Mouse (Mus musculus): ENCODE data around the gene Hoxb4. TPM values are rescaled to one million over a fixed set of nuclear protein-coding genes. Genes with fewer than 3 reads are reported as not detected.

Gene Hoxb4
- total and polyA plus RNA-seq, 2 experiments from 2014 or later: 0.66 TPM; not detected in 1

DNA sequence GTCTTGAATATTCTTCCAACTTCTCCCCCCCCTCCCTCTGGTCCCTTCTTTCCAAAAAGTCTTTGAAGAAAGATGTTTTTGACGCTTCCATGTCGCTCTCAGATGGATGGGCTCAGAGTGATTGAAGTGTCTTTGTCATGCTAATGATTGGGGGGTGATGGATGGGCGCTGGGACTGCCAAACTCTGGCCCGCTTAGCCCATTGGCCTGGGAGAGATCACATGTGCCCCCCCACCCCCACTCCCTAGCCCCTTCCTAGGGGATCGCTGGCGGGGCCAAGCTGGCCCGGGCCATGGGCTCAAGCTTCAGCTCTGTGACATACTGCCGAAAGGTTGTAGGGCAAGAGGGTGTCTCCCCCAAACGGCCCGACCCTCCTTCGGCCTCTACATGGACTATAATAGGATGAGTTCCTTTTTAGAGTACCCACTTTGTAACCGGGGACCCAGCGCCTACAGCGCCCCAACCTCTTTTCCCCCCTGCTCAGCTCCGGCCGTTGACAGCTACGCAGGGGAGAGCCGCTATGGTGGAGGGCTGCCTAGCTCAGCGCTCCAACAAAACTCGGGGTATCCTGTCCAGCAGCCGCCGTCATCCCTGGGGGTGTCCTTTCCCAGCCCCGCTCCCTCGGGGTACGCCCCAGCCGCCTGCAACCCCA is 47.5 kb downstream of the Hoxb4 start, which contains the start of gene Hoxb1:
TSS of gene Hoxb1 (plus strand) at position 312 of the 651 bp plus-strand sequence.
- ATAC-seq (ENCODE audit: low FRiP score): no peak
- under 1% methylated on average over 26 of the region's 26 CpGs for WGBS
- Histone ChIP-seq H3K27ac (ENCODE audit: low read depth, low read length) (no peak within 1 kb of the TSS), H3K27me3 (ENCODE audit: insufficient read depth, low read length) (peaks cover 86% of the 10 kb centered on the region), H3K4me3 (ENCODE audit: low read depth, low read length) (no peak within 1 kb of the TSS), H3K9ac (replicated peaks; ENCODE audit: low read length, poor library complexity, severe bottlenecking) (no peak within 1 kb of the TSS), H3K9me3 (ENCODE audit: low read length) (no peaks in the 10 kb centered on the region), H3K4me2 (ENCODE audit: low read depth, low read length, poor library complexity, severe bottlenecking) (no peak within 1 kb of the TSS), H3K36me3 (ENCODE audit: insufficient read depth, low read length) (no peaks in the 10 kb centered on the region), H3K4me1 (ENCODE audit: insufficient read depth, low read length) (no peaks in the 10 kb centered on the region)
- no peak for TF ChIP-seq CTCF (IDR thresholded peaks at IDR 0.05)
- no peak for DNase-seq (ENCODE audit: low spot score)

DNA sequence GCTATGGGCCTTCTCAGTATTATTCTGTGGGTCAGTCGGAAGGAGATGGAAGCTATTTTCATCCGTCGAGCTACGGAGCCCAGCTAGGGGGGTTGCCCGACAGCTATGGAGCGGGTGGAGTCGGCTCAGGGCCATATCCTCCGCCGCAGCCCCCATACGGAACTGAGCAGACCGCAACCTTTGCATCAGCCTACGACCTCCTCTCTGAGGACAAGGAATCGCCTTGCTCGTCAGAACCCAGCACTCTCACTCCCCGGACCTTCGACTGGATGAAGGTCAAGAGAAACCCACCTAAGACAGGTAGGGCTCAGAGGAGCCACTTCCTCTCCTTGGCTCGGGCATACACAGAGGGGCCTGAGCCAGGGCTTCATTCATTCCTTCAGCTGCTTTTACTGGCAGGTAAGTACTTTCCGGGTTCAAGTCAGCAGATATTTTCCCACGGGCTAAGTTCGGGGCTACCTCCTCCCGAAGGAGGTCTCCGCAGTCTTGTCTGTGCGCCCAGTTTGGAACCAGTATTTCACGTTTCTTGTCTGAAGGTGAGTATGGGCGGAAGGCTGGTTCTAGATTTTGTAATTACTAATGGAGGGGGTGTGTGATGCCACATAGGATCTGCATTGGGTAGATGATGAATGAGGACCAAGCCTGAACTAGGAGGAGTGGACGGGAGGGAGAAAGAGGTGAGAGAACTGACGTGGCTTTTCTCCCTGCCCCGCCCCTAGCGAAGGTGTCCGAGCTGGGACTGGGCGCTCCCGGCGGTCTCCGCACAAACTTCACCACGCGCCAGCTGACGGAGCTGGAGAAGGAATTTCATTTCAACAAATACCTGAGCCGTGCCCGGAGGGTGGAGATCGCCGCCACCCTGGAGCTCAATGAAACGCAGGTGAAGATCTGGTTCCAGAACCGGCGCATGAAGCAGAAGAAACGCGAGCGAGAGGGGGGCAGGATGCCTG is 48.3 kb downstream of the Hoxb4 start:
- no peak overlapping the region for H3K4me3 ChIP-seq (ENCODE audit: low read depth, low read length)
- no peaks in the 10 kb centered on the region for H3K9me3 ChIP-seq (ENCODE audit: low read length)
- H3K27ac ChIP-seq (ENCODE audit: low read depth, low read length): no peak overlapping the region
- TF ChIP-seq CTCF (IDR thresholded peaks at IDR 0.05): no peak
- peaks cover 88% of the 10 kb centered on the region for H3K27me3 ChIP-seq (ENCODE audit: insufficient read depth, low read length)
- 2% methylated on average over 44 of the region's 47 CpGs for WGBS
- H3K9ac ChIP-seq (replicated peaks; ENCODE audit: low read length, poor library complexity, severe bottlenecking): no peak overlapping the region
- no peak for DNase-seq (ENCODE audit: low spot score)
- no peak overlapping the region for H3K4me2 ChIP-seq (ENCODE audit: low read depth, low read length, poor library complexity, severe bottlenecking)
- no peaks in the 10 kb centered on the region for H3K36me3 ChIP-seq (ENCODE audit: insufficient read depth, low read length)
- no peaks in the 10 kb centered on the region for H3K4me1 ChIP-seq (ENCODE audit: insufficient read depth, low read length)
- ATAC-seq (ENCODE audit: low FRiP score): no peak

DNA sequence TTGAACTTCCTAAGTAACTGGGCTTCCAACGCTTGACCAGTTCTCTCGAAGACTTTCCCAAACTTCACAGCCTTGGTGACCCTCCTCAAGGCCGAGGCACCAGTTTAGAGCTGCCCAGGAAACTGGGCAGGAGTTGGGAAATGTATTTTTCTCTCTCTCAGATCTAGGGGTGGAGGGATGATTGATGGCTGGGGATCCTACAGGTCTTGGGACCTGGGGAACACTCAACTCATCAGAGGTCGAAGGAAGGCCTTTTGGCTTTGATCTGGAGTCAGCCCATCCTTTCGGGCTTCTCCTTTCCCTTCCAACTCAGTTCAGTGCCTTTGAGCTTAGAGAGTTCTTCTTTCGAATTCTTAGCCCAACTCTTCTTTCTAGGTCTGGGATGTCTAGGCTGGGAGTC is 49.1 kb downstream of the Hoxb4 start:
- Histone ChIP-seq H3K4me1 (ENCODE audit: insufficient read depth, low read length) (no peaks in the 10 kb centered on the region), H3K9me3 (ENCODE audit: low read length) (no peaks in the 10 kb centered on the region), H3K36me3 (ENCODE audit: insufficient read depth, low read length) (no peaks in the 10 kb centered on the region), H3K27ac (ENCODE audit: low read depth, low read length) (no peak overlapping the region), H3K9ac (replicated peaks; ENCODE audit: low read length, poor library complexity, severe bottlenecking) (no peak overlapping the region), H3K27me3 (ENCODE audit: insufficient read depth, low read length) (peaks cover 88% of the 10 kb centered on the region), H3K4me3 (ENCODE audit: low read depth, low read length) (no peak overlapping the region), H3K4me2 (ENCODE audit: low read depth, low read length, poor library complexity, severe bottlenecking) (no peak overlapping the region)
- no peak for TF ChIP-seq CTCF (IDR thresholded peaks at IDR 0.05)
- 11% methylated on average over 6 of the region's 6 CpGs for WGBS
- ATAC-seq (ENCODE audit: low FRiP score) (no peak), DNase-seq (ENCODE audit: low spot score) (no peak)

DNA sequence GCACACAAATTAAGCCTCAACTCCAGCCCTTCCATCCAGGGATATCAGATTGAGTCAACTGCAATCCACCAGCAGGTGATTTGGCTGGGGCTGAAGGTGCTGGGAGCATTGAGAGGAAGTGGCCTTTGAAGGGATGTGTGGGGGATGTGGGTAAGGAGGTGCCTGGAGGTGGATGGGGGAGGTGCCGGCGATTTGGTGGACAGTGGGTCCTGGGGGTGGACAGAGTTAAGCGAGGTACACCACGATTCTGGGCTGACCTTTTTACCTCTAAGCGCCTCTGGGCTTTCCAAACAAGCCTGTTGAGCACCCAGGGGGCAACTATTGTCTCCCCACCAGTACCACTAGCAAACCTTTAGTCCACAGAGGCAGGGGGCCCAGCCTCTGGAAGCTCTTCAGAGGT is 50.6 kb downstream of the Hoxb4 start:
- WGBS: 4% methylated on average over 5 of the region's 5 CpGs
- Histone ChIP-seq H3K4me1 (ENCODE audit: insufficient read depth, low read length) (no peaks in the 10 kb centered on the region), H3K4me3 (ENCODE audit: low read depth, low read length) (no peak overlapping the region), H3K36me3 (ENCODE audit: insufficient read depth, low read length) (no peaks in the 10 kb centered on the region), H3K9ac (replicated peaks; ENCODE audit: low read length, poor library complexity, severe bottlenecking) (no peak overlapping the region), H3K27me3 (ENCODE audit: insufficient read depth, low read length) (peaks cover 88% of the 10 kb centered on the region), H3K9me3 (ENCODE audit: low read length) (no peaks in the 10 kb centered on the region), H3K27ac (ENCODE audit: low read depth, low read length) (no peak overlapping the region), H3K4me2 (ENCODE audit: low read depth, low read length, poor library complexity, severe bottlenecking) (no peak overlapping the region)
- DNase-seq (ENCODE audit: low spot score): no peak
- no peak for TF ChIP-seq CTCF (IDR thresholded peaks at IDR 0.05)
- no peak for ATAC-seq (ENCODE audit: low FRiP score)

DNA sequence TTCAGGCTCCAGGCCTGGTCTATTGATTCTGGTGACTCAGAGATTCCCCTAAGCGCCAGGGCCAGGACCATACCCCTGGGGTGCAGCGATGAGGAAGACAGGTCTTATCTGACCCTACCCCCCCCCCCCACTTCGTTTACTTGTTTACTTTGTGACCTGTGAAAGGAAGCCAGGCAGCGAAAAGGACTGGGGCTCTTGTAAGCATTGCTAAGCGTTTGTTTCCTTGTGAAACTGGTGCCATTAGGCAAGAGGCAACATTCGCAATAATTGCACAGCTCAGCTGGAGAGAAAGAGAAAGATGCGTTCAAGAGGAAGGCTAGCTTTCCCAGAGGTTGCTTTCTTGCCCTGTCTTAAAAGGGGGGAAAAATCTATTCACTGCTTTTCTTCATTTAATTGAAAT is 51.1 kb downstream of the Hoxb4 start:
- H3K27me3 ChIP-seq (ENCODE audit: insufficient read depth, low read length): peaks cover 88% of the 10 kb centered on the region
- no peak for ATAC-seq (ENCODE audit: low FRiP score)

More for the DNA sequence above, 51.1 kb downstream of the Hoxb4 start:
- Histone ChIP-seq H3K9ac (replicated peaks; ENCODE audit: low read length, poor library complexity, severe bottlenecking) (no peak overlapping the region), H3K4me2 (ENCODE audit: low read depth, low read length, poor library complexity, severe bottlenecking) (no peak overlapping the region), H3K9me3 (ENCODE audit: low read length) (no peaks in the 10 kb centered on the region), H3K36me3 (ENCODE audit: insufficient read depth, low read length) (no peaks in the 10 kb centered on the region), H3K4me1 (ENCODE audit: insufficient read depth, low read length) (no peaks in the 10 kb centered on the region), H3K27ac (ENCODE audit: low read depth, low read length) (no peak overlapping the region), H3K4me3 (ENCODE audit: low read depth, low read length) (no peak overlapping the region)
- no peak for TF ChIP-seq CTCF (IDR thresholded peaks at IDR 0.05)
- 12% methylated on average over 7 of the region's 7 CpGs for WGBS
- no peak for DNase-seq (ENCODE audit: low spot score)

MicroRNAs within 50 kb of the gene (microRNA counts, 519-probe panel; counts per million panel counts)
- microRNA mmu-miR-10a: 2,177 counts per million, percentile 65 among the panel's probes with 10 or more counts

Small RNAs within 50 kb of the gene (microRNA-seq; reads per million reads assigned to microRNA genes)
- gene Mir10a (ENCODE audit: borderline number of aligned reads): 511 reads per million, percentile 65 among the genes with 10 or more reads in this experiment

Other genes starting within 250 kb of the Hoxb4 start
- gene Atp5g1, start 242.6 kb upstream of the Hoxb4 start, total RNA-seq (2014; rRNA removed): 469 and 710 TPM in 2 replicates
- 984 and 1,088 TPM in 2 replicates for gene Atp5g1, start 242.6 kb upstream of the Hoxb4 start, polyA plus RNA-seq (2015; fragmentation: Nextera tagmentation; extraction: Ambion mirVana)
- gene Calcoco2, start 206.3 kb upstream of the Hoxb4 start, total RNA-seq (2014; rRNA removed): not detected in 2 replicates
- gene Calcoco2, start 206.3 kb upstream of the Hoxb4 start, polyA plus RNA-seq (2015; fragmentation: Nextera tagmentation; extraction: Ambion mirVana): not detected in 2 replicates
- gene Ttll6, start 184.5 kb upstream of the Hoxb4 start, total RNA-seq (2014; rRNA removed): 0.16 and 0.38 TPM in 2 replicates
- gene Ttll6, start 184.5 kb upstream of the Hoxb4 start, polyA plus RNA-seq (2015; fragmentation: Nextera tagmentation; extraction: Ambion mirVana): 0.16 and 0.39 TPM in 2 replicates
- gene Hoxb13, start 124.0 kb upstream of the Hoxb4 start, total RNA-seq (2014; rRNA removed): not detected in 2 replicates
- gene Hoxb13, start 124.0 kb upstream of the Hoxb4 start, polyA plus RNA-seq (2015; fragmentation: Nextera tagmentation; extraction: Ambion mirVana): not detected in 2 replicates
- not detected in 2 replicates for gene Hoxb9, start 46.8 kb upstream of the Hoxb4 start, total RNA-seq (2014; rRNA removed)
- gene Hoxb9, start 46.8 kb upstream of the Hoxb4 start, polyA plus RNA-seq (2015; fragmentation: Nextera tagmentation; extraction: Ambion mirVana): not detected in 2 replicates
- 3.4 TPM in 1 of 2 replicates, not detected in the other for gene Hoxb8, start 36.4 kb upstream of the Hoxb4 start, total RNA-seq (2014; rRNA removed)
- gene Hoxb8, start 36.4 kb upstream of the Hoxb4 start, polyA plus RNA-seq (2015; fragmentation: Nextera tagmentation; extraction: Ambion mirVana): not detected in 2 replicates
- 0.19 TPM in 1 of 2 replicates, not detected in the other for gene Hoxb7, start 31.6 kb upstream of the Hoxb4 start, total RNA-seq (2014; rRNA removed)
- not detected in 2 replicates for gene Hoxb7, start 31.6 kb upstream of the Hoxb4 start, polyA plus RNA-seq (2015; fragmentation: Nextera tagmentation; extraction: Ambion mirVana)
- 0.22 TPM in 1 of 2 replicates, not detected in the other for gene Hoxb6, start 25.8 kb upstream of the Hoxb4 start, total RNA-seq (2014; rRNA removed)
- not detected in 2 replicates for gene Hoxb6, start 25.8 kb upstream of the Hoxb4 start, polyA plus RNA-seq (2015; fragmentation: Nextera tagmentation; extraction: Ambion mirVana)
- 1.5 TPM in 1 of 2 replicates, not detected in the other for gene Hoxb5, start 14.9 kb upstream of the Hoxb4 start, total RNA-seq (2014; rRNA removed)
- gene Hoxb5, start 14.9 kb upstream of the Hoxb4 start, polyA plus RNA-seq (2015; fragmentation: Nextera tagmentation; extraction: Ambion mirVana): not detected in 2 replicates
- 0.94 and 9.2 TPM in 2 replicates for gene Hoxb3, start 5.1 kb downstream of the Hoxb4 start, total RNA-seq (2014; rRNA removed)
- gene Hoxb3, start 5.1 kb downstream of the Hoxb4 start, polyA plus RNA-seq (2015; fragmentation: Nextera tagmentation; extraction: Ambion mirVana): not detected in 2 replicates
- 0.52 and 1.2 TPM in 2 replicates for gene Hoxb2, start 32.3 kb downstream of the Hoxb4 start, total RNA-seq (2014; rRNA removed)
- not detected in 2 replicates for gene Hoxb2, start 32.3 kb downstream of the Hoxb4 start, polyA plus RNA-seq (2015; fragmentation: Nextera tagmentation; extraction: Ambion mirVana)
- gene Hoxb1, start 47.5 kb downstream of the Hoxb4 start, total RNA-seq (2014; rRNA removed): not detected in 2 replicates
- gene Hoxb1, start 47.5 kb downstream of the Hoxb4 start, polyA plus RNA-seq (2015; fragmentation: Nextera tagmentation; extraction: Ambion mirVana): not detected in 2 replicates
- gene Skap1, start 146.3 kb downstream of the Hoxb4 start, total RNA-seq (2014; rRNA removed): 1.0 and 2.8 TPM in 2 replicates
- 2.0 and 3.2 TPM in 2 replicates for gene Skap1, start 146.3 kb downstream of the Hoxb4 start, polyA plus RNA-seq (2015; fragmentation: Nextera tagmentation; extraction: Ambion mirVana)